Mouse (Mus musculus) lung, postnatal 0 days (tissue): ENCODE results near the gene Trim15. TPM values are rescaled to one million over a fixed set of nuclear protein-coding genes. Genes with fewer than 3 reads are reported as not detected.
A peak's percentile ranks its signal among the peaks of the same experiment; 100 is the strongest.
"Not testable (repeated sequence)": the region's sequence is repeated elsewhere in the genome, so short reads cannot be mapped to it uniquely, and the experiment has no call there.

Source experiments
- ATAC-seq: fragments of 200-750 bp; cut with Nextera tagmentation; 2 replicates; pipeline ENCODE4 v1.8.0; 2017; ENCODE audit warnings: moderate library complexity
- DNase-seq: peaks from one replicate; pipeline ENCODE4 v3.0.0-alpha.2; 2016; ENCODE audit warnings: low spot score
- H3K27ac ChIP-seq: fragments of 300-500 bp; sonication (generic); 2 replicates; pipeline ENCODE4 v1.5.1; 2014; ENCODE audit warnings: antibody characterized with exemption, mild to moderate bottlenecking, low read length, mixed read lengths
- H3K27me3 ChIP-seq: fragments of 300-500 bp; sonication (generic); replicated peaks from 2 replicates; pipeline ENCODE4 v1.6.1; 2014; ENCODE audit warnings: low read length, mixed read lengths; ENCODE audit not compliant: insufficient read depth
- H3K36me3 ChIP-seq: fragments of 300-500 bp; sonication (generic); 2 replicates; pipeline ENCODE4 v1.6.1; 2014; ENCODE audit warnings: low read length, mixed read lengths; ENCODE audit not compliant: insufficient read depth
- H3K4me1 ChIP-seq: fragments of 300-500 bp; sonication (generic); 2 replicates; pipeline ENCODE4 v1.6.1; 2014; ENCODE audit warnings: antibody characterized with exemption, low read depth, low read length, mixed read lengths; ENCODE audit not compliant: insufficient read depth
- H3K4me2 ChIP-seq: fragments of 300-500 bp; sonication (generic); replicated peaks from 2 replicates; pipeline ENCODE4 v1.6.1; 2014; ENCODE audit warnings: low read depth, mild to moderate bottlenecking, low read length, moderate library complexity, mixed read lengths
- H3K4me3 ChIP-seq: fragments of 300-500 bp; sonication (generic); 2 replicates; pipeline ENCODE4 v1.5.1; 2014; ENCODE audit warnings: low read depth, low read length
- H3K9ac ChIP-seq: fragments of 300-500 bp; sonication (generic); replicated peaks from 2 replicates; pipeline ENCODE4 v1.6.1; 2014; ENCODE audit warnings: low read depth, mild to moderate bottlenecking
- H3K9me3 ChIP-seq: fragments of 300-500 bp; sonication (generic); 2 replicates; pipeline ENCODE4 v1.6.1; 2016; ENCODE audit warnings: low read length, mixed read lengths
- CTCF ChIP-seq: IDR thresholded peaks from 2 replicates; pipeline ENCODE4 v1.5.1; 2016; ENCODE audit warnings: antibody characterized with exemption, mild to moderate bottlenecking
- EP300 ChIP-seq: IDR thresholded peaks from 2 replicates; pipeline ENCODE4 v1.6.1; 2016; ENCODE audit warnings: antibody characterized with exemption, mild to moderate bottlenecking, control low read depth
- WGBS: fragments of 180-500 bp; shearing (Covaris S2); extraction: QIAGEN DNeasy Blood & Tissue Kit; methylation state at CpG from one replicate; pipeline ENCODE4 v1.1.7; 2014; 5-methylcytosine and 5-hydroxymethylcytosine counted together
- polyA plus RNA-seq: library from polyadenylated mRNA; unstranded; fragments of >200 nt; fragmentation: Nextera tagmentation; extraction: Ambion mirVana; gene quantifications from 2 replicates; pipeline ENCODE4 v1.2.1, GENCODE M21; 2015

Trim15 gene
- polyA plus RNA-seq, 1 experiment from 2014 or later, result 0.14 TPM

GRCm38 (mm10) chr17:36893387-36893786 is 26.4 kb upstream of the Trim15 start:
- WGBS, result 32% methylated on average over 5 of the region's 5 CpGs
- H3K9me3 ChIP-seq, result no peaks in the 10 kb centered on the region
- H3K27ac ChIP-seq, result no peak overlapping the region
- no peaks in the 10 kb centered on the region for H3K36me3 ChIP-seq
- no peak overlapping the region for H3K4me2 ChIP-seq
- H3K27me3 ChIP-seq, result no peaks in the 10 kb centered on the region
- H3K9ac ChIP-seq, result no peak overlapping the region
- ATAC-seq, result no peak
- no peak for TF ChIP-seq EP300
- DNase-seq, result no peak
- no peak overlapping the region for H3K4me3 ChIP-seq
- no peaks in the 10 kb centered on the region for H3K4me1 ChIP-seq

GRCm38 (mm10) chr17:36892362-36892761 is 25.4 kb upstream of the Trim15 start:
- H3K9me3 ChIP-seq, result no peaks in the 10 kb centered on the region
- no peaks in the 10 kb centered on the region for H3K27me3 ChIP-seq
- no peak overlapping the region for H3K27ac ChIP-seq
- H3K9ac ChIP-seq, result no peak overlapping the region
- DNase-seq (peak; percentile 78), ATAC-seq (no peak; the same call in 1 of the 2 replicates)
- no peaks in the 10 kb centered on the region for H3K36me3 ChIP-seq
- H3K4me2 ChIP-seq, result no peak overlapping the region
- 2% methylated on average over 2 of the region's 2 CpGs for WGBS
- H3K4me1 ChIP-seq, result no peaks in the 10 kb centered on the region
- H3K4me3 ChIP-seq, result no peak overlapping the region
- TF ChIP-seq EP300, result no peak
- peak; percentile 84 for TF ChIP-seq CTCF

GRCm38 (mm10) chr17:36891496-36891895 is 24.5 kb upstream of the Trim15 start:
- not testable (repeated sequence) for H3K27me3 ChIP-seq, H3K9me3 ChIP-seq, H3K4me1 ChIP-seq, H3K36me3 ChIP-seq, H3K4me3 ChIP-seq, H3K9ac ChIP-seq, H3K27ac ChIP-seq, H3K4me2 ChIP-seq, ATAC-seq, DNase-seq
- WGBS, result 75% methylated on average over 1 of the region's 1 CpGs

GRCm38 (mm10) chr17:36890073-36890903 is 23.3 kb upstream of the Trim15 start, which contains the start of gene Trim40:
Gene Trim40, minus strand, starts transcription at chr17:36890123.
- no peak for ATAC-seq
- Histone ChIP-seq H3K9me3 (no peaks in the 10 kb centered on the region), H3K4me2 (no peak within 1 kb of the TSS), H3K27ac (no peak within 1 kb of the TSS), H3K9ac (no peak within 1 kb of the TSS), H3K36me3 (no peaks in the 10 kb centered on the region), H3K27me3 (no peaks in the 10 kb centered on the region), H3K4me1 (no peaks in the 10 kb centered on the region), H3K4me3 (no peak within 1 kb of the TSS)
- no peak for DNase-seq
- no peak for TF ChIP-seq CTCF
- no peak for TF ChIP-seq EP300
- WGBS, result 87% methylated on average over 5 of the region's 5 CpGs

DNA sequence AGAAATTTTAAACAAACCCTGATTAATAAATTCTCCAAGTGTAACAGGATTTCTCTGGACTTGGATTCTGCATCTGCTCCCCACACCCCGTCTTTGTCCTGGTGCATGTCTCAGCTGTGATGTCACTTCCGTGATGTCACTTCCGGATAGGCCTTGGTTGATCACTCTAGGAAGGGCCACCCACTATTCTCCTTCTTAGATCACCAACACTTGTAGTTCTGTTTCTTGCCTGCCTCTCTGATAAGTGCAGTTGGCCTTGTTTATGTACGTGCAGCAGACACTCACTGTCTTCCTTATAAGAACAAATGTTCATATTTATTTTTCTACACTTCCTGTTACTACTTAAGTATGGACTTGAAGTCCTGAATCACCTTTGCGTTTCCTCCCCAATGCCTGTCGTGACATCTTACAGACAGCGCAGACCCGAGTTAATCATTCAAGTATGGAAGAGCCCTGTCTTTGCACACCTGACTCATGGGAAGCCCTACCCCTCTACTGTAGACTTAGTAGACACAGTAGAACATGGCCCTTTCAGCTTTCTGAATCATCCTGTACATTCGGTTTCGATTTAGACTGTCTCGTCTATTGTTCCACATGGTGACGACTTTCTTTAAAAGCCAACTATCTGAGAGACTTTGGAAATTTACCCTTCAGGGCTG is 18.3 kb upstream of the Trim15 start:
- DNase-seq, result no peak
- Histone ChIP-seq H3K9me3 (no peaks in the 10 kb centered on the region), H3K4me3 (no peak overlapping the region), H3K27ac (no peak overlapping the region), H3K36me3 (no peaks in the 10 kb centered on the region), H3K4me2 (no peak overlapping the region), H3K9ac (no peak overlapping the region), H3K4me1 (no peaks in the 10 kb centered on the region), H3K27me3 (no peaks in the 10 kb centered on the region)
- no peak for ATAC-seq
- WGBS, result 81% methylated on average over 12 of the region's 12 CpGs
- no peak for TF ChIP-seq CTCF
- TF ChIP-seq EP300, result no peak

GRCm38 (mm10) chr17:36883350-36883749 is 16.3 kb upstream of the Trim15 start:
- WGBS, result 31% methylated on average over 2 of the region's 2 CpGs

More at GRCm38 (mm10) chr17:36883350-36883749, 16.3 kb upstream of the Trim15 start:
- peak; percentile 64 for DNase-seq
- H3K4me2 ChIP-seq, result no peak overlapping the region
- no peak overlapping the region for H3K4me3 ChIP-seq
- H3K9ac ChIP-seq, result no peak overlapping the region
- H3K4me1 ChIP-seq, result no peaks in the 10 kb centered on the region
- ATAC-seq, result peak; percentile 64
- no peaks in the 10 kb centered on the region for H3K9me3 ChIP-seq
- H3K27ac ChIP-seq, result no peak overlapping the region
- no peaks in the 10 kb centered on the region for H3K27me3 ChIP-seq
- H3K36me3 ChIP-seq, result no peaks in the 10 kb centered on the region
- TF ChIP-seq CTCF (no peak), EP300 (no peak)
